Mouse (Mus musculus) c-Kit-positive CD71-positive TER-119-positive erythroid progenitor cells, embryonic 14.5 days (primary cell): ENCODE results near the gene 1700010B08Rik.
A peak's percentile ranks its signal among the peaks of the same experiment; 100 is the strongest.

Experiments used
- DNase-seq: peaks from one replicate; pipeline ENCODE4 v3.0.0-alpha.2; 2013; ENCODE audit warnings: low spot score

Gene 1700010B08Rik

GRCm38 (mm10) chr2:173722251-173722857 lies 3.1 kb downstream of the 1700010B08Rik start:
- DNase-seq = no peak

DNA sequence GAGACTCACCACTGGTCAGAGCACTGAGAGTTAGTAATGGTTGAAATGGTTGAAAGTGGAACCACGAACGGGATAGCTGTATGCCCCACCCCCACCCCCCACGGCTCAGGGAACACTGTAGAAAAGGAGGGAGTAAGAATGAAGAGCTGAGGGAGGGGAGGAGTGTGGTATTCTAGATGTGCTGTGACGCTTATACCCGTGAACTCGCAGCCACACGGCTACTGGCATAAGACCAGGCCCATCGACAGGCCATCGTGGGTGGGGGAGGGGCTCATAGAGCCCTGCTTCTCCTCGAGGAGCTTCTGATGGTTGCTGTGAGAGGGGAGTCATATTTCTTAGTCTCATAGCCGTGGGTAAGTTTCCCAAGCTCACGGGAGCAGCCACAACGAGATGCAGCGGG lies 5.2 kb downstream of the 1700010B08Rik start:
- no peak for DNase-seq

GRCm38 (mm10) chr2:173724940-173725807 lies 6.0 kb downstream of the 1700010B08Rik start:
- no peak for DNase-seq

DNA sequence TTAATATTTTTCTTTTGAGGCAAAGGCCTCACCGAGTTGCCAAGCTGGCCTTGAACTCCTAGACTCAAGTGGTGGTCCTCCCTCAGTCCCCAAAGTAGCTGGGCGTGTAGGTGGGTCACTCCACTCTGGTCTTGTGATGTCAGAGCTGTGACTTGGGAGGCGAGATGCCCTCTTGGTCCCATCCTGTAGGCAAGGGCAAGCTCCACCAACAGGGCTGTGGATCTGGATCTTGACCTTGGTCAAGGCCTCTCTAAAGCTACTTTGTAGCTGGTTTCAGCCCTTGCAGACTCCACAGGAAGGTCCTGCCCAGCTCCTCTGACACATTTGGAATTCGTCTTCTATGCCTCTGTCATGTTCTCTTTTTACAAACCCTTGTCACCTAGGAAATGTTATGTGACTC lies 6.6 kb downstream of the 1700010B08Rik start:
- no peak for DNase-seq

DNA sequence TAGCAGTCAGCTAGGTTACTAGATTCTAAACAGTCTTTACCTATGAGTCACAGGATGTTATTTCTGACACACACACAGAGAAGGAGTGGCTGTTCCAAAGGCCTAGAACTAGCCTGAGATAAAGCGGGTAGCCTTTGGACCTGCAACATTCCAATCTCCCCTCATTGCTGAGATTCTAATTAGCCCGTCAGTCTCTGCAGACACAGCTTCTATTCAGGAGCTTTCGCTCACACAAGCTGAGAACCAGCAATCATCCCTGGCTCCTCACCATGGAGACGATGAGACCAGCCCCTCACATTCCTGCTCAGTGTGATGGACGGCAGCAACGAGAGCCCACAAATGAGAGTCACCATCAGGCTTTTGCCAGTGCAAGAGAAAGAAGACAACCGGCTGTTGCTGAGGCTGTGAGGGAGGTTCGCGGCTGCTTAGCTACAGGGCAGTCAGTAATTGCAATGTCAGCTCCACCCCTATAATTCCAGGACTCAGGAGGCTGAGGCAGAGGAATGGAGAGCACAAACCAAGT lies 11.3 kb downstream of the 1700010B08Rik start:
- no peak for DNase-seq

DNA sequence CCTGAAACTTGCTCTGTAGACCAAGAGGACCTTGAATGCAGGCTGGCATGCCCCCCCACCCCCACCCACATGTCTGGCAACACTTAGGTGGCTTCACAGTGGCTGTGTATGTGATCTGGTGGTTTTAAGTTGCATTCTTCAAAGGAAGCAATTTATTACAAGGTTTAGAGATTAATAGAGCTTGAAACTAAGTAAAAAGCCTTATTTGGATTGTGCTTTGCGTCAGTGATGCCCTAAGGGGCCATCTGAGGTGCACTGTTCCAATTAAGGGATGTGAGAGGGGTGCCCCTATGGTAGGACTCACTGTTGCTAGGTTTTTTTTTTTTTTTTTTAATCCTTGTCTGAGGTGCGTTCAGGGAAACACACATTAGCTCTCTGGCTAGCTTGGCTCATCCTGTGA lies 15.2 kb downstream of the 1700010B08Rik start:
- DNase-seq = no peak

- peak; percentile 98 for DNase-seq
Measured at GRCm38 (mm10) chr2:173737222-173737989, 18.2 kb downstream of the 1700010B08Rik start, which contains the start of gene Vapb. Gene Vapb, plus strand, starts transcription at chr2:173737511.

DNA sequence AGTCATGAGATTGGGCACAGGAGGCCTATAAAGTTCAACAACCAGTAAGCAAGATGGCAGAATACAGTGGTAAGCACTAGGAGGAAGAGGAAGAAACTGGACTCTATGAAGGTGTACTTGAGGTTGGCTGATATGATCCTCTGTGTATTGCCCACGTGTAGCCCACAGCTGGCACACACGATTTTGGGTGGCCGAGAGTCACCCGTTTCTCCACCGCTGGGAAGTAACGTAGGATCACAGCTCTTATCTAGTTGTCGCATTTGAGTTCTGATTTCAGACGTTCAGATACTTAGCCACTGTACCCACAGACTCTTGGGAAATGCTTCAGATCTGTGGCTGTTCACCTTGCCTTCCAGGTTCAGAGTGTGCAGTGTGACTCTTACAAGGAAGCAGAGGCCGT lies 19.0 kb downstream of the 1700010B08Rik start:
- peak; percentile 13 for DNase-seq

- no peak for DNase-seq
Measured at GRCm38 (mm10) chr2:173739107-173739506, 19.9 kb downstream of the 1700010B08Rik start.

DNA sequence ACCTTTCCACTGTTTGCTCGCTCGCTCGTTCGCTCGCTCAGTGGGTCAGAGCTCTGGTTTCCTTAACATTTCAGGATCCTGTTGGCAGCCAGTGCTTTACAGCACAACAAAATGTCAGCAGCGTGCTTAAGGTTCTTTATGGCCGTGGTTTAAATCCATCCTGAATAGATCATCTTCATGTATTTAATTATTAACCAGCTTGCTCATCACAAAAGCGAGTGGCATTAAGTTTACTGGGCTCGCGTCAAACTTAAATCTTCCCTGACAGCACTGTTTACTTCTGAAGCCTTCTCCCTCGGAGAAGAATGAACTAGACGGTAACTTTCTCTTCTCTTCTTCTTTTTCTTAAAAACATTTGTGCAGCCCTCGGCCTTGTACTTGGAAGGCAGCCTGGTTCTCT lies 22.9 kb downstream of the 1700010B08Rik start:
- no peak for DNase-seq

DNA sequence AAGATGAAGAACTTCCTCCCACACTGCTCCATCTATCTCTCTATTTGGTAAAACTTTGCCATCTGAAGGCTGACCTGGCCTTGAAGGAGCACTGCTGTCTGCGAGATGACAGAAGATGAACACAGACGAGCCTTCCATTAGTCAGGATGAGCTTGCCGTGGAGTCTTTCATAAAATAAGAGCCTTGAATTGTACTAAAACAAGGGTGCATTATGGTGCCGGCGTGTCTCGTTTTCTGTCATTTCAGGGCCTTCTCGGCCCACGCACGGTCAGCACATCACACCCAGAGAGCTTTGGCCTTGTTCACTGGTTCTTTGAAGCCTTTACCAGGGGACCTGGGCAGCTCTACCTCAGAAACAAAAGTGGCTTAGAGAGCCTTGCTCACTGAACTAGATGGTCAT lies 23.5 kb downstream of the 1700010B08Rik start:
- no peak for DNase-seq

DNA sequence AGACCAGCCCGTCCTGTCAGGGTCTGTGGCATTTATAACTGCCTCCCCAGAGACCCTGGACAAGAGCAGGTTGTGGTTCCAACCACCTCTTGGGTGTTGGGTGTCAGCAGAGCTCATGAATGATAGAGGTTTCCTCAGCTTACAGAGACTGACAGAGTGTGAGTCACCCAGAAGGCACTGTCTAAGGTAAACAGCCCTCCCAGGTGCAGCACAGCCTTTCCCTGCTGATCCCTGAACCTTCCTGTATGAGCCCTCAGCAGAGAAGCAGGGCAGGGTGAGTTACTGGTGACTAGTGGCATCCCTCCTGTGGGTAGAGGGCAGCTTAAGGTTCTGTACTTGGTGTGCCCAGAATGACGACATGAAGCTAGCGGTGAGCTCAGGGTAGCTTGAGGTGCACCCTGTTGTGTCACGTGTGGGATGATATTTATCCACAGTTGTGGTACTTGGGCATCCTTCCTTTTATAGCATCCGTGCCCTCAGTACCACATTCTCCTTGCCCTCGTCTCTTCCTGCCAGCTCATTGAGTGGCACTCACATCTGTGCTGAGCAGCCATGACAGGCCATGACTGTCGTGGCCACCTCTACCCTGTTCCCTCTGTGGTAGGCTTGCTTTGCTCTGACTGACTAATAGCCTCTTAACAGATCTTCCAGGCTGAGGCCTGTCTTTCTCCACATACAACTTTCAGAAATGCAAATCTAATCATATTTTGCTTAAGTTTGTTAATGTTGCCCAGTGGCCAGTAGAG lies 25.0 kb downstream of the 1700010B08Rik start:
- no peak for DNase-seq

- no peak for DNase-seq
Measured at GRCm38 (mm10) chr2:173748961-173749659, 29.9 kb downstream of the 1700010B08Rik start.

GRCm38 (mm10) chr2:173755433-173756144 lies 36.4 kb downstream of the 1700010B08Rik start:
- no peak for DNase-seq

DNA sequence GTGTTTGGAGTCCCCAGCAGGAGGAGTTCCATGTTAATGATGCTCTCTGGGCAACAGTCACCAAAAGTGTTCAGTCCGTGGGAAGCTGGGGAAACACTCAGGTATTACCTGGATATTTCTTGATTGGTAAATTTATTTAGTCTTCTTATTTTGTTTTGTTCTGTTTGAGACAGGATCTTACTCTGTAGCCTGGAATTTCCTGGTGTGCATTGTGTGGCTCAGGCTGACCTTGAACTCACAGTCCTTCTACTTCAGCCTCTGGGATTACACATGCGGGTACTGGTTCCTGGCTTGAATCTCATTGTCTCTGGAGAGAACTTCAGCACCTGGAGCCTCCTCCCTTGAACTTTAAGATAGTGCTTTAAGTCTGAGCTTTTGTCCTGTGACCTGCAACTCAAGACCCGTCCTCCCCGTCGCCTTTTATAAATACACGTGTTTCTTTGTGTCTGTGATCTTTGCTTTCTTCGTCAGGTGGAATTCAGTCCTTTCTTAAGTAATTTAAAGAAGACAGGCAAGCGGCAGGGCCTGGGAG lies 38.5 kb downstream of the 1700010B08Rik start:
- no peak for DNase-seq

DNA sequence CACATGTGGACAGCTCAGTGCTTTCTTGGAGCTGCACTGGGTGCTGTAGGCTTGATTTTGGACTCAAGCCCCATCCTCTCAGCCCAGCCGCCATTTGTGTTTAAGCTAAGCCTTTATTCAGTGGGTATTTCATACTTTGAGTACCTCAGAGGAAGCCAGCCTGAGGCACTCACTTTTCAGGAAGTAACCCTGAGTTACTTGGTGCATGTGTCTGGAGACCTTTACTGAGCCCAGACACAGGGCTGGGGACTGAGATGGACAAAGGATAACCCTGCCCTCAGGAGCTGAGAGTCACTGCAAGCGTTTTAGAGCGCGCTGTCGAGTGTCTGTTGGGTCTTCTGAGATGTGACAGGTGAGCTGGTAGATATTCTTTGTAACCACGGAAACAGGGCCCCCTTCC lies 41.4 kb downstream of the 1700010B08Rik start:
- no peak for DNase-seq

GRCm38 (mm10) chr2:173764629-173765028 lies 45.4 kb downstream of the 1700010B08Rik start:
- DNase-seq = no peak

DNA sequence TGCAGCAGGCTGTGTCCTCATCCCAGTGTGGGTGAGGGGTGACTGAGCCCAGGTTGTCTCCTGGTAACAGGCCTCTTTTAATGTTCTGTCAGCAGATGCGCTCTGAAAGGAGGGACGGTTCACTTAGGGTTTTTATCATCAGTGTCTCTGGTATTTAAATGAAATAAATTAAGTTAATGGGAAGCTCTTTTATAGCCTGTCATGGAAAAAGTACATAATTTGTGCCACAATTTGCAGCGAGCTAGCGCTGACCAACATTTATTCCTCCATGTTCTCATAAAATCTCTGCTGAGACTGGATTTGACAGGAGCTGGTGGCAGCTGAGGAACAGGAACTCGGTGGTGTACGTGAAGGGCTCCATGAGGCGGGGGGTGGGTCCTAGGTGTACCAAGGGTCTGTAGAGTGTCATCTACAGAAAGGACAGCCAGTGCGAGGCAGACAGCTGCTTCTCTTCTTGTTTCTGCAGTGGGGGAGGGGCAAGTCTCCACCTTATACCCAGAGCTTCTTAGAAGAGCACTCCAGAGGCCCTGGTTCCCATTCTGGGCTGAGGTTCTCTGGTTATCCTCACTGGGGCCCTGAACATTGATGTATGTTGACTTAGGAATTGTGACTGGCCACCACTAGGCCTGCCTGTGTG lies 48.9 kb downstream of the 1700010B08Rik start:
- no peak for DNase-seq

DNA sequence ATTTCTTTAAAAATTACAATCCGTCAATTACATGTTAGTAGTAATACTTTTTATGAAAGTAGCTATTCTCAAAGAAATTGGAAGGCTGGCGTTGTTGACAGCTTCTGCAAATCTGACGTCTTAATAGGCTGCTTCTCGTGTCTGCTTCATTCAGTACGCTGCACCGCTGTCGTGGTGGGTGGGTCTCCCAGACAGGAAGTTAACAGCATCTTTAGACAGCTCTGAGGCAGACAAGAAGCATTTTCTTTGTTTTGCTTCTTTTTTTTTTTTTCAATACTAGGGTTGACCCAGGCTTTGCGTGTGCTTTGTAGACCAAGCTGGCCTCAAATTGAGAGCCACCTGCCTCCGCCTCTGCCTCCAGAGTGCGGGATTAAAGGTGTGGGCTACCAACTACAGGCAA lies 50.0 kb downstream of the 1700010B08Rik start:
- no peak for DNase-seq

DNA sequence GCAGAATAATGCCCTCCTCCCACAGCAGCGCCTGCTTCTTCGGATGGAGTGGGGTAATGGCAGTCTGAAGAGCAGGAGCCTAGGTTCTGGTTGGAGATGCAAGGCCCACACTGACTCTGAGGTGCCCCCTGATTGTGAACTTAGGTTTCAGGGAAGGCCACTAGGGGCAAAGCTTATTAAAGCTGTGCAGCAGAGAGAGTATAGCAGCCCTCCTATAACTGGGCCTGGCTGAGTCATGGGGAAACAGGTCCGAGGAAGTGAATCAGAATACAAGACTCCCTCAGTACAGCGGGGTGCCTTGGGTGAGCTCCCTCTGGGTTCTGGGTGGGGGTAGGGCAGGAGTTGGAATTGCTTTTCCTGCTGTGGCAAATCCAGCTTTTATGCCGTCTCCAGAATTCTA lies 51.4 kb downstream of the 1700010B08Rik start:
- no peak for DNase-seq
